Mouse (Mus musculus): ENCODE measurements around the gene Scg3. TPM values are rescaled to one million over a fixed set of nuclear protein-coding genes. Genes with fewer than 3 reads are reported as not detected.
"Not testable (repeated sequence)": the region's sequence is repeated elsewhere in the genome, so short reads cannot be mapped to it uniquely, and the experiment has no call there.

The Scg3 gene
- polyA plus RNA-seq, 1 experiment from 2014 or later, result 85.0 TPM

DNA sequence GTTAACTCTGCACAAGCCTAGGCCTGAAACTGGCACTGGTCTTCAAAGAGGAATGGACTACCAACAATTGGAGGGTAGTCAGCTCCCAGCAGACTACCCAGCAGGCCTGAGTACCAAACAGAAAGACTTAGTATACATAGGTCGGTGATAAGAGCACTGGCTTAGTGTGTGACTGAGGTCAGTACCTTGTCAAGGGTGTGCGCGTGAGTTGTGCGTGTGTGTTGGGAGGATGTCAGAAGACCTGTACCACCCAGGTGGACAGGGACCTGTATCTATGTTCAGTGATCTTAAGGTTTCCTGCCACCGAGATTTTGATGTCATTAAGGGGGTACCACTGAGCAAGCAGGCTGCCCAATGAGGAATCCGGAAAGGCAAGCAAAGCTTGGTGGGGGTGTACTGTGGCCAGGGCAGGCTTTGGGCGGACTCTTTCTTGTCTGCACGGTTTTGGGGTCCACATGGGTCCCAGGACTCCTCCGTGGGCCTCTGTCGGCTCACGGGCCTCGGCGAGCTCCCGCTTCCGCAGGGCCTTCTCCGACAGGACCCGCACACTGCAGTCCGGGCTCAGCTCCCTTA is 58.8 kb downstream of the Scg3 start:
- peak overlapping the region; percentile 91 for H3K4me2 ChIP-seq (replicated peaks)
- H3K9ac ChIP-seq (replicated peaks), result peak overlapping the region; percentile 87
- H3K9me3 ChIP-seq, result no peaks in the 10 kb centered on the region
- peak overlapping the region; percentile 89 for H3K27ac ChIP-seq (replicated peaks)
- H3K4me3 ChIP-seq, result peak overlapping the region; percentile 83
- no peaks in the 10 kb centered on the region for H3K36me3 ChIP-seq
- peaks cover 11% of the 10 kb centered on the region; the same call in 1 of the 2 replicates for H3K4me1 ChIP-seq
- peak; percentile 71 for ATAC-seq (ENCODE audit: low FRiP score, low read depth)
- peaks cover 16% of the 10 kb centered on the region; the same call in 1 of the 2 replicates for H3K27me3 ChIP-seq
- WGBS, result 12% methylated on average over 18 of the region's 18 CpGs

DNA sequence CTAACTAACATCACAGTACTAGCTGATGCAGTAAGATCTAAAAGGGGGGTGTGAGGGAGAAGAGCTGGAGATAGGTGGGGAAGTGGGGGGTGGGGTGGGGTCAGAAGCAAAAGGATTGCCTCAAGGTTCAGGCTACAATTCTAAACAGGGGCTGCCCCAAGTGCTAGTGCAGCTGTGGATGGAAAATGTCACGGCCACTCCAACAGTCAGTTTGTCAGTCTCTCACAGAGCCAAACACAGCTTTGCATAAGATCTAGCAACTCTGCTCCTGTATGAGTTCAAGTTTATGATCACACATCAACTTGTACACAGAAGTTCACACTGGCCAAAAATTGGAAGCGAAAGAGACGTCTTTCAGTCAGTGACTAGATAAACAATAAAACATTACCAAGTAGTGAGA is 62.4 kb downstream of the Scg3 start:
- no peak for ATAC-seq (ENCODE audit: low FRiP score, low read depth)
- no peak overlapping the region for H3K27ac ChIP-seq (replicated peaks)
- H3K4me3 ChIP-seq, result no peak overlapping the region
- no peak overlapping the region for H3K9ac ChIP-seq (replicated peaks)
- 90% methylated on average over 3 of the region's 3 CpGs for WGBS
- H3K4me2 ChIP-seq (replicated peaks), result no peak overlapping the region
- no peaks in the 10 kb centered on the region for H3K36me3 ChIP-seq
- peaks cover 10% of the 10 kb centered on the region; the same call in 1 of the 2 replicates for H3K4me1 ChIP-seq
- H3K9me3 ChIP-seq, result no peaks in the 10 kb centered on the region
- peaks cover 16% of the 10 kb centered on the region; the same call in 1 of the 2 replicates for H3K27me3 ChIP-seq

DNA sequence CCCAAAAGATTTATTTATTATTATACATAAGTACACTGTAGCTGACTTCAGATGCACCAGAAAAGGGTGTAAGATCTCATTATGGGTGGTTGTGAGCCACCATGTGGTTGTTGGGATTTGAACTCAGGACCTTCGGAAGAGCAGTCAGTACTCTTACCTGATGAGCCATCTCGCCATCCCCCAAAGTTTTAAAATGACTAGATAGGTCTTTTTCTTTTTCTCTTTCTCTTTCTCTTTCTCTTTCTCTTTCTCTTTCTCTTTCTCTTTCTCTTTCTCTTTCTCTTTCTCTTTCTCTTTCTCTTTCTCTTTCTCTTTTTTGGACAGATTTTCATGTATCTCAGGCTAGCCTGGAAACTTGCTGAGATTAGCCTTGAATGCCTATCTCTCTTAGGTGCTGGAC is 64.1 kb downstream of the Scg3 start:
- not testable (repeated sequence) for ATAC-seq (ENCODE audit: low FRiP score, low read depth); H3K4me3 ChIP-seq
- 88% methylated on average over 2 of the region's 2 CpGs for WGBS

DNA sequence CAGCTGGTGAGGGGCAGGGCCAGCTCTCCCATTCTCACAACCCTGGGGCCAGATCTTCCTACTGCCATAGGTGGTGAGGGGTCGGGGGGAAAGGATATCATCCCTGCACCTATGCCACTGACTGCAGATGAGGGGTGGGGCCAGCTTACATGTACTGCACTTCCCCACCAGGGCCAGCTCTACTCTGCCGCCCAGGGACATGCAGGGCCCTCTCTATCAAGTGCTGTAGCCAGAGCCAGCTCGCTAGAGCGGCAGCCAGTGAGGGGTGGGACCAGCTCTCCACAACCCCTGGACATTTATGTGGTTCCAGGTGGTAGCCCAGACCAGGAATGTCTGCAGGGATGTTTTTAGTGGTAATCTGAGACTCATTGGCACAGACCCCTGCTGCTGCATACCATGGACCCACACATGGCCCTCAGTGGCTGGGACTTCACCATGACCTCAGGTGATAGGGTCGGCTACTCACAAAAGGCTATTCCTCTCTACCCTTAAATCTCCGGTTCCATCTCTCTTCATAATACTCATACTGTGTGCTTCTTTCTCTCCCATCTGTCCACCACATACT is 64.9 kb downstream of the Scg3 start:
- Histone ChIP-seq H3K9ac (replicated peaks) (no peak overlapping the region), H3K9me3 (no peaks in the 10 kb centered on the region), H3K4me3 (no peak overlapping the region), H3K27ac (replicated peaks) (no peak overlapping the region), H3K27me3 (0 out of 2 replicates have a peak, but pooled peaks cover 4% of the 10 kb centered on the region), H3K4me1 (no peaks in the 10 kb centered on the region), H3K36me3 (no peaks in the 10 kb centered on the region), H3K4me2 (replicated peaks) (no peak overlapping the region)
- WGBS, result 83% methylated on average over 6 of the region's 6 CpGs
- ATAC-seq (ENCODE audit: low FRiP score, low read depth), result no peak

More for the DNA sequence above, 64.1 kb downstream of the Scg3 start:
- peaks cover 11% of the 10 kb centered on the region; the same call in 1 of the 2 replicates for H3K27me3 ChIP-seq
- not testable (repeated sequence) for H3K4me2 ChIP-seq (replicated peaks); H3K27ac ChIP-seq (replicated peaks); H3K4me1 ChIP-seq; H3K36me3 ChIP-seq; H3K9ac ChIP-seq (replicated peaks); H3K9me3 ChIP-seq

DNA sequence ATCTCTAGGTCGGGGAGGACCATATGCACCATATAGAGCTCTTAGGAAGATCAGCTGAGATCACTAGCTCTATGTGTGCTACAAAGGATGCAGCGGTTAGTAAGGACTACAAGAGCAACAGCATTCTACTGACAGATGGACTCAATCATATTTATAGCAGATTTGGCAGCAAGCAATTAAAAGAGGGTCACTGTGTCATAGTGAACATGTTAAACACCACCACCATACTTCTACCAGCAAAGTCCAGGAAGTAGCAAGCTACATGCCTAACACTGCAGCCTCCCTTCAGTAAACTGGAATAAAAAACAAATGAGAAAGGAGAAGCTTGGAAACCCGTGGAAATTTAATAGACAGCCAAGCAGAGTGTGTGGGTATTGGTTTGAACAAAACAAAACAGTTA is 67.3 kb downstream of the Scg3 start:
- Histone ChIP-seq H3K36me3 (no peaks in the 10 kb centered on the region), H3K9me3 (0 out of 2 replicates have a peak, but pooled peaks cover 3% of the 10 kb centered on the region), H3K9ac (replicated peaks) (no peak overlapping the region), H3K4me2 (replicated peaks) (no peak overlapping the region), H3K27ac (replicated peaks) (no peak overlapping the region), H3K4me1 (no peaks in the 10 kb centered on the region), H3K4me3 (no peak overlapping the region), H3K27me3 (no peaks in the 10 kb centered on the region)
- WGBS, result 78% methylated on average over 3 of the region's 3 CpGs
- ATAC-seq (ENCODE audit: low FRiP score, low read depth), result no peak

DNA sequence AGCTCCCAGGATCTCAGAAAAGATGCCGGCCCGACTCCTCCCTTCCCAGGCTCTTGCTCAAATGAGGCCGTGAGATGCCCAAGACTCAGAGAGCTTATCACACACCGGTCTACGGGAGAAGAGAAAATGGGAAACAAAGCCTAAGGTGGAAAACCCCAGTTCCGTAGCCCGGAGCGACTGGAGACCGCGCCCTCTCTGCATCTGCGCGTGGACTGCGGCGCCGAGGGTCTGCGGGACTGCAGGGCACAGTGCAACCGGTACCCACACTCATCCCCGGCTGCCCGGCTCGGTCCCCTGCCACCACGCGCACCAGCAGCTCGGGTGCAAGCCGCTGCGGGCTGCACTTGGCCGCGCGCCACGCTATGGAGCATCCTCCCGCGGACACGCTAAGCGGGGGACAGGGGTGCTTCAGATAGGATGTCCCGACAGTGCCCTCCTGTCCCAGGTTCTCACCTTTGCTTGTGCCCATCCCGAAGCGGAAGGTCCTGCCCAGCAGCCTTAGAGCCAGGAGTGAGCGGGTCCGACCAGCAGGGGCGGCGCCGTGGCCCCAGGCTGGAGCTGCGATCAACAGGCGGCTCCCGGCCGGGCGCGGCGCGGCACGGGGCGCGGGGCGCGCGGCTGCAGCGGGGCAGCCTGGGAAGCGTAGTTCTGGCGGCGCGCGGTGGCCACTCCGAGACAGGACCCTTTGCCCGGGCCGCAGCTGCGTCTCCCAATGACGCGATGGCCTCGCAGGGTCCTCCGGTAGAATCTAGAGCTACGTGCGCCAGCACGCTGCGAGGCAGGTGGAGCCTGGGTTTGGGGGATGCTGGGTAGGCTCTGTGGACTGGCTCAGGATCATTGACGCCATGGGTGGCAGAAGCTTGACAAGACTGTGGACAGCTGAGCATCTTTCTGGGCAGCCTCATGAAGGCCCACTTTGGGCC is 73.0 kb downstream of the Scg3 start, which contains the start of gene Tmod2:
Gene Tmod2 (minus strand): TSS at position 755 of the 923 bp plus-strand sequence.
- H3K9me3 ChIP-seq, result 0 out of 2 replicates have a peak, but pooled peaks cover 3% of the 10 kb centered on the region
- WGBS, result under 1% methylated on average over 74 of the region's 74 CpGs
- peak within 1 kb of the TSS; percentile 78 for H3K9ac ChIP-seq (replicated peaks)
- ATAC-seq (ENCODE audit: low FRiP score, low read depth), result peak; percentile 93
- H3K27me3 ChIP-seq, result no peaks in the 10 kb centered on the region
- no peaks in the 10 kb centered on the region for H3K36me3 ChIP-seq
- H3K4me3 ChIP-seq, result peak within 1 kb of the TSS; percentile 88
- H3K4me1 ChIP-seq, result peaks cover 15% of the 10 kb centered on the region
- peak within 1 kb of the TSS; percentile 74 for H3K4me2 ChIP-seq (replicated peaks)
- peak within 1 kb of the TSS; percentile 85 for H3K27ac ChIP-seq (replicated peaks)

DNA sequence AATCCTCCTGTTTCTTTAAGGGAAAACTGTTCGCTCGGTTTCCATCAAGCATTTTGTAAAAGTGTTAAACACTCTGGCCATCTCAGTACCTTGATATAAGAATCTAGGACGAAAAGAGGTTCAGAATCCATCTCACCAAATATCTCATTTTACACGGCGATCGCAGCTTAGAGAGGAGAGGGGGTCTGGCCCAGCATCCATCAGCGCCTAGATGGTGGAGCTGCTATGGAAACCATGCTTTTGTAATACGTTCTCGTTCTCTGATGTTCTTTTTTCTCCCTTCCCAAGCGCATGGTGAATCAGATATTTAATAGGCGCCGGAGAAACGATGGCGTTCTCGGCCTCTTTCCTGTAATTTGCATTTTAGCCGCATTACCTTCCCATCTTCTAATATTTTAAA is 73.9 kb downstream of the Scg3 start:
- WGBS, result 16% methylated on average over 16 of the region's 16 CpGs

DNA sequence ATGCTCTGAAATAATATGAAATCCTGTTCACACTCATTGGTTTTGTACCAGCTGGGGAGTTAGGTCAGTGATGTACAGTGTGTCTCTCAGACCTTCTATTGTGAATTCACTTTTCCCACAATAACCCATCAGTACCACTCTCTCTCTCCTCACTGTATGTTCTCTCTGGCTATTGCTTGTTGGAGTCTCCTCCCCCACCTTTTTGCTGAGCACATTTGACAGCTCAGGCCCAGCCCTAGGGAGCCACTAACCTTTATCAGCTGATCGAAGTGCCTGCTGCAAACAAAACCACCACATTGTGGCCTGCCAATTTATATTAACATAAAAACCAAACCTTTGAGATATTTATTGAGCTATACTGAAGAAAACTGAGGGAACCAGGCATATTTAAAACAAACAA is 74.4 kb downstream of the Scg3 start:
- peak; percentile 38 for ATAC-seq (ENCODE audit: low FRiP score, low read depth)
- Histone ChIP-seq H3K4me2 (replicated peaks) (peak overlapping the region; percentile 74), H3K9ac (replicated peaks) (peak overlapping the region; percentile 78), H3K4me3 (peak overlapping the region; percentile 88), H3K9me3 (0 out of 2 replicates have a peak, but pooled peaks cover 6% of the 10 kb centered on the region), H3K4me1 (peaks cover 15% of the 10 kb centered on the region), H3K27ac (replicated peaks) (peak overlapping the region; percentile 85; the same call in 1 of the 2 replicates), H3K27me3 (no peaks in the 10 kb centered on the region), H3K36me3 (peaks cover 8% of the 10 kb centered on the region)
- 46% methylated on average over 1 of the region's 1 CpGs for WGBS

More for the DNA sequence above, 73.9 kb downstream of the Scg3 start:
- Histone ChIP-seq H3K36me3 (peaks cover 4% of the 10 kb centered on the region; the same call in 1 of the 2 replicates), H3K4me1 (peaks cover 15% of the 10 kb centered on the region), H3K27me3 (no peaks in the 10 kb centered on the region), H3K4me2 (replicated peaks) (peak overlapping the region; percentile 74), H3K27ac (replicated peaks) (peak overlapping the region; percentile 85), H3K4me3 (peak overlapping the region; percentile 88), H3K9me3 (0 out of 2 replicates have a peak, but pooled peaks cover 3% of the 10 kb centered on the region), H3K9ac (replicated peaks) (peak overlapping the region; percentile 78)
- no peak for ATAC-seq (ENCODE audit: low FRiP score, low read depth)

DNA sequence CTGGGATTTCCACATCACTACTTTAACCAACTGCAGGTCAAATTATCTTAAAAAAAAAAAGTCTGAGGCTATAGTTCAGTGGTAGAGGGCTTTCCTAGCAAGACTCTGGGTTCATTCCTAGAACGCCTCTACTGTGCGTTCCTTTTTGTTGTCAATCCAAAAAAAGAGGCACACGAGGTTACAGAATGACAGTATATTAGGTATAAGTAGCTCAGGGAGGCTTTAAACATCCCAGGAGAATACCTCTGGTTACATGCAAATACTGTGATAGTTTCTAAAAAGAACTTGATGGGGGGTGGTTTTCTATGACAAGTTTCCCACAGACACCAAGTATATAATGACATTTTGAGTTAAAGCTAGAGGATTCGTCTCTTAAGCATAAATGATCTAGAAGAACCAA is 76.4 kb downstream of the Scg3 start:
- WGBS, result 94% methylated on average over 4 of the region's 4 CpGs
- no peak for ATAC-seq (ENCODE audit: low FRiP score, low read depth)
- no peak overlapping the region for H3K4me2 ChIP-seq (replicated peaks)
- no peak overlapping the region for H3K27ac ChIP-seq (replicated peaks)
- H3K27me3 ChIP-seq, result no peaks in the 10 kb centered on the region
- 0 out of 2 replicates have a peak, but pooled peaks cover 5% of the 10 kb centered on the region for H3K9me3 ChIP-seq
- H3K4me1 ChIP-seq, result peaks cover 15% of the 10 kb centered on the region
- H3K36me3 ChIP-seq, result peaks cover 12% of the 10 kb centered on the region
- H3K4me3 ChIP-seq, result no peak overlapping the region
- H3K9ac ChIP-seq (replicated peaks), result no peak overlapping the region

DNA sequence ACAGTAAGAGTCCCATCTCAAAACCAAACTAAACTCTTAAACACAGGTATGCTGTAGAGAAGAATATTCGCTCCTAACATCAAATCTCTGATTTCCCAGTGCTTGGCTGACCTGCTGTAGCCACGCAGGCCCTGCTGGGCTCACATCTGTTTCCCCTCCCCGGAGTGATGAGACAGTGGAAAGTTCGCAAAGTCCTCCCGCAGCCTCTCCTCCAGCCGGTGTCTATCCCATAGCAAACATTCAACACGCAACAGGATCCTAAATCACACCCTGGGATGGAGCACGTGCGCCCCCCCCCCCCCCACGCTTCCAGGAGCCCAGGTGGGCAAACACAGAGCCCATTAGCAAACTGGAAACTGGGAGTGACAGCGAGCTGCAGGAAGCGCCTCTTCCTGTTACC is 82.3 kb downstream of the Scg3 start:
- no peak overlapping the region for H3K27ac ChIP-seq (replicated peaks)
- no peaks in the 10 kb centered on the region for H3K27me3 ChIP-seq
- 0 out of 2 replicates have a peak, but pooled peaks cover 5% of the 10 kb centered on the region for H3K9me3 ChIP-seq
- 52% methylated on average over 12 of the region's 12 CpGs for WGBS
- peaks cover 19% of the 10 kb centered on the region for H3K36me3 ChIP-seq
- H3K4me1 ChIP-seq, result peaks cover 13% of the 10 kb centered on the region
- no peak overlapping the region for H3K4me2 ChIP-seq (replicated peaks)
- H3K4me3 ChIP-seq, result no peak overlapping the region
- no peak for ATAC-seq (ENCODE audit: low FRiP score, low read depth)
- no peak overlapping the region for H3K9ac ChIP-seq (replicated peaks)

DNA sequence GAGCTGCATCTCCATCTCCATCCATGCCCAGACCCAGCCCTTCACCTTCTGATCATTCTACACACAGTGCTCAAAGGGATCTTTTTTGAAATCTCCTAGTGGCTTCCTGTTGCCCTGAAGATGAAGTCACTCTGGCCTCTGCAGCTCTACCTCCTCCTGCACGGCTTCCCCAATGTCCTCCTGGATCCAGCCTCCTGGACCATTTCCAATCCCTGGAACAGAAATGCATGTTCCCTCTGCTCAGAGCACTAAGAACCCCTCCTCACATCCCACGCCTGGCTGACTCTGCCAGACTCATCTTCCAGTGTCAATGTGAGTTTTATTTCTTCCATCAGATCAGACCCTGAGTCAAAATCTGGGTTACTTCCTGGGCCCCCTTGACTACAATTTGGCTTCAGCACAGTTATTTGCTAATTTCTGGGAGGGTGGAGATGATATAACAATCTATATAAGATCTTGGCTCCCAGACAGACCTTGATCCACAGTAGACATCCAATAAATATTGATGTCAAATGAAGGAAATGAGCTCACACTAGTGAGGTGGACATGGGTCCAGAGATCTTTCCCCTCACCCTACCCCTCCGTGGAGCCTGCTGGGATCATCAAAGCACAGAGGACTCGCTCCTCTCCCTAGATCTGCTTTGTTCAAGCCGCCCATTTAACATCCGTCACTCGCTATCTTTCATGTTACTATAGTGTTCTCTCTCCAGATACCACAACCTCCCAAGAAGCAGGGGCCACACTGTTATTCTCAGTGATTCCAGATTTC is 83.5 kb downstream of the Scg3 start:
- Histone ChIP-seq H3K4me3 (no peak overlapping the region), H3K27ac (replicated peaks) (no peak overlapping the region), H3K9me3 (0 out of 2 replicates have a peak, but pooled peaks cover 5% of the 10 kb centered on the region), H3K27me3 (no peaks in the 10 kb centered on the region), H3K4me1 (peaks cover 13% of the 10 kb centered on the region), H3K4me2 (replicated peaks) (no peak overlapping the region), H3K9ac (replicated peaks) (no peak overlapping the region), H3K36me3 (peaks cover 24% of the 10 kb centered on the region)
- no peak for ATAC-seq (ENCODE audit: low FRiP score, low read depth)
- WGBS, result 74% methylated on average over 7 of the region's 7 CpGs
